Mouse (Mus musculus) limb, embryonic 11.5 days (tissue): ENCODE results near the gene Pxk. TPM values are rescaled to one million over a fixed set of nuclear protein-coding genes. Genes with fewer than 3 reads are reported as not detected.

Source experiments
- ATAC-seq: fragments of 200-750 bp; cut with Nextera tagmentation; 2 replicates; pipeline ENCODE4 v1.8.0; 2017; ENCODE audit warnings: low read depth; ENCODE audit not compliant: insufficient number of reproducible peaks, low FRiP score, low TSS enrichment
- DNase-seq: peaks from one replicate; pipeline ENCODE4 v3.0.0-alpha.2; 2015; ENCODE audit warnings: low spot score
- H3K27ac ChIP-seq: fragments of 300-500 bp; sonication (generic); replicated peaks from 2 replicates; pipeline ENCODE4 v1.5.1; 2014; ENCODE audit warnings: low read depth, mild to moderate bottlenecking, low read length
- H3K27me3 ChIP-seq: fragments of 300-500 bp; sonication (generic); 2 replicates; pipeline ENCODE4 v1.6.1; 2014; ENCODE audit warnings: mild to moderate bottlenecking, low read length, mixed read lengths; ENCODE audit not compliant: control insufficient read depth, insufficient read depth
- H3K36me3 ChIP-seq: fragments of 300-500 bp; sonication (generic); 2 replicates; pipeline ENCODE4 v1.6.1; 2014; ENCODE audit warnings: mild to moderate bottlenecking, low read length, moderate library complexity, mixed read lengths; ENCODE audit not compliant: control insufficient read depth, insufficient read depth
- H3K4me1 ChIP-seq: fragments of 300-500 bp; sonication (generic); 2 replicates; pipeline ENCODE4 v1.6.1; 2014; ENCODE audit warnings: low read length, mixed read lengths; ENCODE audit not compliant: control insufficient read depth, insufficient read depth
- H3K4me2 ChIP-seq: fragments of 300-500 bp; sonication (generic); 2 replicates; pipeline ENCODE4 v1.6.1; 2014; ENCODE audit warnings: low read depth, mild to moderate bottlenecking, moderate library complexity; ENCODE audit not compliant: severe bottlenecking
- H3K4me3 ChIP-seq: fragments of 300-500 bp; sonication (generic); 2 replicates; pipeline ENCODE4 v1.5.1; 2014; ENCODE audit warnings: low read depth, low read length
- H3K9ac ChIP-seq: fragments of 300-500 bp; sonication (generic); 2 replicates; pipeline ENCODE4 v1.6.1; 2014; ENCODE audit warnings: mild to moderate bottlenecking, low read length
- H3K9me3 ChIP-seq: fragments of 300-500 bp; sonication (generic); 2 replicates; pipeline ENCODE4 v1.6.1; 2016; ENCODE audit warnings: low read length; ENCODE audit not compliant: control insufficient read depth
- WGBS: fragments of 180-500 bp; shearing (Covaris S2); extraction: QIAGEN DNeasy Blood & Tissue Kit; methylation state at CpG from one replicate; pipeline ENCODE4 v1.1.7; 2014; 5-methylcytosine and 5-hydroxymethylcytosine counted together
- polyA plus RNA-seq: library from polyadenylated mRNA; unstranded; fragments of >200 nt; fragmentation: Nextera tagmentation; extraction: Ambion mirVana; gene quantifications from 2 replicates; pipeline ENCODE4 v1.2.1, GENCODE M21; 2014

Gene Pxk
- 26.2 and 28.2 TPM in 2 replicates for polyA plus RNA-seq

- Histone ChIP-seq H3K4me2 (peak within 1 kb of the TSS; percentile 46), H3K4me1 (no peaks in the 10 kb centered on the region), H3K36me3 (no peaks in the 10 kb centered on the region), H3K9ac (peak within 1 kb of the TSS; percentile 66), H3K27me3 (no peaks in the 10 kb centered on the region), H3K27ac (peak within 1 kb of the TSS; percentile 23; the same call in 1 of the 2 replicates), H3K4me3 (peak within 1 kb of the TSS; percentile 57), H3K9me3 (no peaks in the 10 kb centered on the region)
- WGBS = under 1% methylated on average over 70 of the region's 89 CpGs
- DNase-seq (peak; percentile 97), ATAC-seq (peak; percentile 86)
Observed at GRCm38 (mm10) chr14:8097978-8098686, at the start of gene Pxk. TSS of gene Pxk (plus strand) at chr14:8098211.

GRCm38 (mm10) chr14:8049334-8049733 lies 48.7 kb upstream of the Pxk start:
- Histone ChIP-seq H3K9me3 (no peaks in the 10 kb centered on the region), H3K4me1 (peaks cover 3% of the 10 kb centered on the region; the same call in 1 of the 2 replicates), H3K27me3 (no peaks in the 10 kb centered on the region), H3K9ac (no peak overlapping the region), H3K36me3 (no peaks in the 10 kb centered on the region; the same call in 1 of the 2 replicates), H3K4me3 (no peak overlapping the region), H3K27ac (no peak overlapping the region), H3K4me2 (no peak overlapping the region)
- ATAC-seq (no peak), DNase-seq (no peak)
- 89% methylated on average over 10 of the region's 10 CpGs for WGBS

- no peaks in the 10 kb centered on the region; the same call in 1 of the 2 replicates for H3K36me3 ChIP-seq
Observed at GRCm38 (mm10) chr14:8051869-8052268, 46.1 kb upstream of the Pxk start.

GRCm38 (mm10) chr14:8052661-8053060 lies 45.4 kb upstream of the Pxk start:
- DNase-seq (no peak), ATAC-seq (no peak)
- H3K9me3 ChIP-seq = no peaks in the 10 kb centered on the region
- H3K9ac ChIP-seq = no peak overlapping the region
- no peaks in the 10 kb centered on the region for H3K27me3 ChIP-seq
- no peaks in the 10 kb centered on the region for H3K36me3 ChIP-seq
- 95% methylated on average over 7 of the region's 7 CpGs for WGBS
- no peak overlapping the region for H3K4me3 ChIP-seq
- peaks cover 3% of the 10 kb centered on the region; the same call in 1 of the 2 replicates for H3K4me1 ChIP-seq
- no peak overlapping the region for H3K4me2 ChIP-seq
- H3K27ac ChIP-seq = no peak overlapping the region

More at GRCm38 (mm10) chr14:8051869-8052268, 46.1 kb upstream of the Pxk start:
- DNase-seq = no peak
- no peak overlapping the region for H3K27ac ChIP-seq
- H3K4me2 ChIP-seq = no peak overlapping the region
- no peak for ATAC-seq
- H3K27me3 ChIP-seq = no peaks in the 10 kb centered on the region
- no peak overlapping the region for H3K9ac ChIP-seq
- H3K9me3 ChIP-seq = no peaks in the 10 kb centered on the region
- WGBS = 86% methylated on average over 2 of the region's 2 CpGs
- H3K4me3 ChIP-seq = no peak overlapping the region
- H3K4me1 ChIP-seq = peaks cover 3% of the 10 kb centered on the region; the same call in 1 of the 2 replicates

GRCm38 (mm10) chr14:8054310-8055102 lies 43.5 kb upstream of the Pxk start:
- Histone ChIP-seq H3K27ac (no peak overlapping the region), H3K27me3 (no peaks in the 10 kb centered on the region)

GRCm38 (mm10) chr14:8056076-8056475 lies 41.9 kb upstream of the Pxk start:
- 84% methylated on average over 5 of the region's 5 CpGs for whole genome bisulfite sequencing
- Histone ChIP-seq H3K27ac (no peak overlapping the region), H3K27me3 (no peaks in the 10 kb centered on the region), H3K9me3 (no peaks in the 10 kb centered on the region), H3K4me1 (peaks cover 3% of the 10 kb centered on the region; the same call in 1 of the 2 replicates), H3K4me3 (no peak overlapping the region), H3K4me2 (no peak overlapping the region), H3K36me3 (no peaks in the 10 kb centered on the region), H3K9ac (no peak overlapping the region)
- ATAC-seq (no peak), DNase-seq (no peak)

More at GRCm38 (mm10) chr14:8054310-8055102, 43.5 kb upstream of the Pxk start:
- Histone ChIP-seq H3K36me3 (no peaks in the 10 kb centered on the region), H3K4me2 (no peak overlapping the region), H3K4me3 (no peak overlapping the region), H3K4me1 (peaks cover 3% of the 10 kb centered on the region; the same call in 1 of the 2 replicates), H3K9ac (no peak overlapping the region), H3K9me3 (no peaks in the 10 kb centered on the region)
- ATAC-seq = no peak; the same call in 1 of the 2 replicates
- 29% methylated on average over 17 of the region's 17 CpGs for WGBS
- no peak for DNase-seq

- 93% methylated on average over 7 of the region's 7 CpGs for WGBS
- no peak for DNase-seq
- Histone ChIP-seq H3K4me1 (peaks cover 3% of the 10 kb centered on the region; the same call in 1 of the 2 replicates), H3K9me3 (no peaks in the 10 kb centered on the region), H3K27me3 (no peaks in the 10 kb centered on the region), H3K9ac (no peak overlapping the region), H3K4me3 (no peak overlapping the region), H3K36me3 (no peaks in the 10 kb centered on the region), H3K27ac (no peak overlapping the region), H3K4me2 (no peak overlapping the region)
- no peak for ATAC-seq
Observed at GRCm38 (mm10) chr14:8059938-8060337, 38.1 kb upstream of the Pxk start.

- no peak overlapping the region for H3K4me3 ChIP-seq
- ATAC-seq = no peak
- H3K27ac ChIP-seq = no peak overlapping the region
- 36% methylated on average over 3 of the region's 3 CpGs for WGBS
- H3K4me1 ChIP-seq = peaks cover 3% of the 10 kb centered on the region; the same call in 1 of the 2 replicates
- H3K9me3 ChIP-seq = no peaks in the 10 kb centered on the region
- H3K27me3 ChIP-seq = no peaks in the 10 kb centered on the region
- DNase-seq = peak; percentile 25
- H3K36me3 ChIP-seq = no peaks in the 10 kb centered on the region
- H3K9ac ChIP-seq = no peak overlapping the region
- no peak overlapping the region for H3K4me2 ChIP-seq
Observed at GRCm38 (mm10) chr14:8062076-8062475, 35.9 kb upstream of the Pxk start.
